Mouse (Mus musculus) neural tube, embryonic 14.5 days (tissue): ENCODE results near the gene Adprhl2. TPM values are rescaled to one million over a fixed set of nuclear protein-coding genes. Genes with fewer than 3 reads are reported as not detected.

Source experiments
- ATAC-seq: fragments of 200-750 bp; cut with Nextera tagmentation; 2 replicates; pipeline ENCODE4 v1.8.0; 2017; ENCODE audit warnings: low read depth, mild to moderate bottlenecking, moderate TSS enrichment, moderate library complexity
- H3K27ac ChIP-seq: fragments of 300-500 bp; sonication (generic); 2 replicates; pipeline ENCODE4 v1.5.1; 2014; ENCODE audit warnings: low read depth, mild to moderate bottlenecking, control low read depth, low read length, moderate library complexity, mixed read lengths
- H3K27me3 ChIP-seq: fragments of 300-500 bp; sonication (generic); 2 replicates; pipeline ENCODE4 v1.6.1; 2014; ENCODE audit warnings: low read length; ENCODE audit not compliant: control insufficient read depth, insufficient read depth
- H3K36me3 ChIP-seq: fragments of 300-500 bp; sonication (generic); 2 replicates; pipeline ENCODE4 v1.6.1; 2014; ENCODE audit warnings: low read length, mixed read lengths; ENCODE audit not compliant: control insufficient read depth, insufficient read depth
- H3K4me1 ChIP-seq: fragments of 300-500 bp; sonication (generic); 2 replicates; pipeline ENCODE4 v1.6.1; 2014; ENCODE audit warnings: low read length; ENCODE audit not compliant: control insufficient read depth, insufficient read depth
- H3K4me2 ChIP-seq: fragments of 300-500 bp; sonication (generic); 2 replicates; pipeline ENCODE4 v1.6.1; 2014; ENCODE audit warnings: mild to moderate bottlenecking, low read depth, low read length, control low read depth
- H3K4me3 ChIP-seq: fragments of 300-500 bp; sonication (generic); 2 replicates; pipeline ENCODE4 v1.5.1; 2014; ENCODE audit warnings: low read depth, low read length, control low read depth, mixed read lengths
- H3K9ac ChIP-seq: fragments of 300-500 bp; sonication (generic); replicated peaks from 2 replicates; pipeline ENCODE4 v1.6.1; 2014; ENCODE audit warnings: low read depth, mild to moderate bottlenecking, control low read depth, low read length, mixed read lengths
- H3K9me3 ChIP-seq: fragments of 300-500 bp; sonication (generic); 2 replicates; pipeline ENCODE4 v1.6.1; 2016; ENCODE audit warnings: low read length; ENCODE audit not compliant: control insufficient read depth
- WGBS: fragments of 180-500 bp; shearing (Covaris S2); extraction: QIAGEN DNeasy Blood & Tissue Kit; methylation state at CpG from one replicate; pipeline ENCODE4 v1.1.7; 2014; 5-methylcytosine and 5-hydroxymethylcytosine counted together
- polyA plus RNA-seq: library from polyadenylated mRNA; unstranded; fragments of >200 nt; fragmentation: Nextera tagmentation; extraction: Ambion mirVana; gene quantifications from 2 replicates; pipeline ENCODE4 v1.2.1, GENCODE M21; 2014

Adprhl2 gene
- 51.7 and 54.1 TPM in 2 replicates for polyA plus RNA-seq

DNA sequence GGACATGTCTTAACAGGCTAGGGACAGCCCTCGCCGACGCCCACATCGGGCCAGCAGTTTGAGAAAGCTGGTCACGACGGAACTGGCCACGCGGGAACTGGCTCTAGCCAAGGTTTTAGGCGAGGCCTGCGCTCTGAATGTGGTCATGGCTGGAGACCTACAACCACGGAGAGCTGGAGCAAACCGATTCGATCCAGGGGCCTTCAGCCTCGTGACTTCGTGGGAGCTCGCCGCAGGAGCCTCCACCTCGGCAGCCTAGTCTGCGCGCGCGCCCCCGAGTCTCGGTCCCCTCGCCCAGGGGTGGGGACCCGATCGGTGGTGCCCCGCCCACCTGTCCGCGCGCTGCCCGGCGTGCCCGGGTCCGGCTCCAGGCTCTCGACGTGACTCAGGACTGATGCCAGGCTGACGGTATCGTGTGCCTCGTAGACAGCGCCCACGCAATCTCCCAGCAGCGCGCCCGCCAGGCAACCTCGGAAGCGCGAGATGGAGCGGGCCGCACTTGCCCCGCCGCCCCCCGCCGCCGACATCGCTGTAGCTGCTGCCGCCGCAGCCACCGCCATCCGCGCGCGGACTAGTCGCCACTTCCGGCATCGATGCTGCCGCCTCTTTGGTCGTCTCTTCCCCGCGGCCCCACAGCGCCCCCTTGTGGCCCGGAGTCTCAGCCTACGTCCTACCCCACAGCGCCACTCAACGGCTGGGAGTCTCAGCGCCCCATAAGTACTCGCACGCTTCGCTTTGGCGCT, at the start of gene Adprhl2:
Gene Adprhl2, minus strand, starts transcription at position 593 of the 743 bp plus-strand sequence.
- Histone ChIP-seq H3K9ac (peak within 1 kb of the TSS; percentile 83), H3K27me3 (no peaks in the 10 kb centered on the region), H3K9me3 (no peaks in the 10 kb centered on the region), H3K4me2 (peak within 1 kb of the TSS; percentile 76), H3K27ac (peak within 1 kb of the TSS; percentile 81), H3K36me3 (peaks cover 18% of the 10 kb centered on the region), H3K4me3 (peak within 1 kb of the TSS; percentile 65), H3K4me1 (peaks cover 7% of the 10 kb centered on the region)
- WGBS: under 1% methylated on average over 77 of the region's 80 CpGs
- peak; percentile 88 for ATAC-seq

DNA sequence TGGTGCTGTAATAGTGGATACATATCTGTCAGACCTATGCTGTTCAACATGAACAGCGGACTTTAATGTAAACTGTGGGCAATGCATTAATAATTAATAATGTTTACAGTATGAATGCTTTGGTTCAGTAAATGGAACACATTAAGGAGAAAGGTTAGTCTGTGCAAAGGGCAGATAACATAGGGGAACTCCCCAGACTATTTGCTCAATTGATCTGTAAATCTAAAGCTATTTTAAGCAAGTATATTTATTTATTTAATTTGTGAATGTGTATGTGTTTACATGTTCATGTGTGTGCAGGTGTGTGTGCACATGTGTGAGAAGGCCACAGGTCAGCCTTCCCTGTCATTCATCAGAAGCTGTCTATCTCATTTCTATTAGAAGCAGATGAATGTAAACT, 38.6 kb upstream of the Adprhl2 start:
- H3K36me3 ChIP-seq: peaks cover 6% of the 10 kb centered on the region; the same call in 1 of the 2 replicates
- ATAC-seq: no peak
- no peaks in the 10 kb centered on the region for H3K9me3 ChIP-seq
- H3K27ac ChIP-seq: no peak overlapping the region
- no peaks in the 10 kb centered on the region for H3K27me3 ChIP-seq
- H3K4me1 ChIP-seq: no peaks in the 10 kb centered on the region
- H3K4me3 ChIP-seq: no peak overlapping the region
- no peak overlapping the region for H3K4me2 ChIP-seq
- H3K9ac ChIP-seq: no peak overlapping the region
- WGBS: 91% methylated on average over 1 of the region's 1 CpGs

DNA sequence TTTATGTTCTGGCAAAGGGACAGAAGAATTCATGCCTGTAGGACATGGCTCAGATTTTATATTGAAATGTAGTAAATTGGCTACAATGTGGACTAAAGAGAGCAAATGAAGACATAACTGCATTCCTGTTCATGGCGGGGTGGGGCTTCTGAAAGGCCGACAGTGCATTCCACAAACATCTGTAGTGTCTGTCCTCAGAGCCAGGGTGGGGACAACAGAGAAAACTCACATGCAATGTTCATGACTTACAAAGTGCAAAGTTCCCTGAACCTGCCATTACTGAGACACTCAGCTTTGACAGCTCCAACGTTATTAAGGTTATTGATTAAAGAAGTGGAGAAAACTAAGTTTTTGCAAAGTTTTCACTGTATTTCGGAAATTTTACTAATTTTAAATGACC, 21.9 kb upstream of the Adprhl2 start:
- Histone ChIP-seq H3K4me2 (no peak overlapping the region), H3K27me3 (no peaks in the 10 kb centered on the region), H3K9me3 (no peaks in the 10 kb centered on the region), H3K4me1 (no peaks in the 10 kb centered on the region), H3K4me3 (no peak overlapping the region), H3K36me3 (peaks cover 15% of the 10 kb centered on the region; the same call in 1 of the 2 replicates), H3K9ac (no peak overlapping the region), H3K27ac (no peak overlapping the region)
- WGBS: 85% methylated on average over 4 of the region's 4 CpGs
- no peak for ATAC-seq

DNA sequence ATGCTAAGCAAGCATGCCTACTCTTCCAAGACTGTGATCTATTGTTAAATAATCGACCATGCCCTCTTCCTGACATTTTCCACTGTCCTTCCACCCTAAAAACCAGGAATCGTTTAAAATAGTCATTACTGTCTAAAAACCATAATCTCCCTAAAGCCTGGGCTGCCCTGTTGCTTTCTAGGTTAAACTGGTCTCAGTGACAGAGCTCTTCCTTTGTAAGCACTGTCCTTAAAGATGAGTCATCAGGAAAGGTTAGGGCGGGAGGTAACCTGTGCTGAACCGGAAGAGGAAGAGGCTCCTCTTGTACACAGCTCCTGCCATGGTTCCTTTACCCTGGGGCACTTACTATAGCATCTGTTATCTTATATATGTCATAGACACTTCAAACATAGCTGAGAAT, 18.0 kb upstream of the Adprhl2 start:
- Histone ChIP-seq H3K36me3 (no peaks in the 10 kb centered on the region), H3K9me3 (no peaks in the 10 kb centered on the region), H3K27ac (no peak overlapping the region), H3K27me3 (no peaks in the 10 kb centered on the region), H3K4me1 (no peaks in the 10 kb centered on the region), H3K9ac (no peak overlapping the region), H3K4me3 (no peak overlapping the region), H3K4me2 (no peak overlapping the region)
- WGBS: 47% methylated on average over 4 of the region's 4 CpGs
- ATAC-seq: no peak

DNA sequence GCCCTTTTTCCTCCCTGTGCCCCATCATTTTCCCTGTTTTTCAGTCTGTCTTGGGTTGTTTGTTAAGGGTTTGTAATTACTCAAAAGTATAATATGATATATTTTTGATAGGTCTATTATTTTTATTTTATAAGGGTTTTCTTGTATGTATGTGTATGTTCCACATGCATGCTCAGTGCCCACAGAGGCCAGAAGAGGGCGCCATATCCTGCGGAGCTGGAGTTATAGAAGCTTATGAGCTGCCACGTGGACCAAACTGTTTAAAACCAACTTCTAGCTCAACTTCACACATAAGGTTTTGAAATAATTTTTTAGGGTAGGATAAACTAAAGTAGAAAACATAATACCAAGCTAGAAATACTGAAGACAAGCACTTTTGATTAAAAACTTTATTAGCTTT, 10.9 kb upstream of the Adprhl2 start:
- Histone ChIP-seq H3K4me3 (no peak overlapping the region), H3K27me3 (no peaks in the 10 kb centered on the region), H3K4me1 (no peaks in the 10 kb centered on the region), H3K9me3 (no peaks in the 10 kb centered on the region), H3K4me2 (no peak overlapping the region), H3K9ac (no peak overlapping the region), H3K36me3 (no peaks in the 10 kb centered on the region), H3K27ac (no peak overlapping the region)
- 53% methylated on average over 3 of the region's 3 CpGs for WGBS
- ATAC-seq: no peak

DNA sequence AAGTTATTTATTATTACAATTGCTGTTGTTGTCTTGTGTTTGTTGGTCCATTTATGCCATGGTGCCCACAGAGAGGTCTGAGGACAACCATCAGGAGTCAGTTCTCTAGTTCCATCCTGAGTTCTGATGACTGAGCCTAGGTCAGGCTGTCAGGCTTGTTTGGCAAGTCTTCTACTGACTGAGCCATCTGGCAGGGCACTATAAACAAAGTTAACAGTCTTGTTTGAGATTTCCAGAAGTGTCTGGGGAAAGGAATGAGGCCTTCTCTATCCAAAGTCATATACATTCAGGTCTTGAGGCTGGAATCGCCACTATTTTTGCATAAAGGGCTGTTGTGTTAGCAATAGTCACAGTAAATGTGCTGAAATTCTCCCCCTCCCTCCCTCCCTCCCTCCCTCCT, 10.2 kb upstream of the Adprhl2 start:
- ATAC-seq: no peak
- Histone ChIP-seq H3K27ac (no peak overlapping the region), H3K27me3 (no peaks in the 10 kb centered on the region), H3K4me1 (no peaks in the 10 kb centered on the region), H3K9ac (no peak overlapping the region), H3K4me3 (no peak overlapping the region), H3K36me3 (no peaks in the 10 kb centered on the region), H3K4me2 (no peak overlapping the region), H3K9me3 (no peaks in the 10 kb centered on the region)
- 61% methylated on average over 1 of the region's 1 CpGs for WGBS

DNA sequence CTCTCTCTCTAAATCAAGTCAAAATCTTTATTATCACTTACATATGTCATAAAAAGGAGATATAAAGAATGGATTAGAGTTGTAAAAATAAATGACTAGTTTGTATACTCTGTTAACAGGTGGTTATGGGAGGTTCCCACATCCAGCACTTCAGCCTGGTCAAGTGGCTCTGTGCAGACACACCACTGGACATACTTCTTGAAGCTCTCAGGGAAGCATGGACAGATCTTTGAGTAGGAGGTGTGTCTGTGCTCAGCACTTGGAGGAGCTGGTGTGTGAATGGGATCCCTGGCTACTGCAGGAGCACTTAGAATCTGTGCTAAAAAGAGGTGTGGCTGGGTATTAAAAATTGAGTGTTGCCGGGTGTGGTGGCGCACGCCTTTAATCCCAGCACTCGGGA, 8.8 kb upstream of the Adprhl2 start:
- no peaks in the 10 kb centered on the region for H3K4me1 ChIP-seq
- no peaks in the 10 kb centered on the region for H3K36me3 ChIP-seq
- H3K4me2 ChIP-seq: no peak overlapping the region
- no peaks in the 10 kb centered on the region for H3K9me3 ChIP-seq
- H3K27ac ChIP-seq: no peak overlapping the region
- WGBS: 87% methylated on average over 4 of the region's 4 CpGs
- no peak overlapping the region for H3K4me3 ChIP-seq
- H3K27me3 ChIP-seq: no peaks in the 10 kb centered on the region
- no peak for ATAC-seq
- no peak overlapping the region for H3K9ac ChIP-seq

DNA sequence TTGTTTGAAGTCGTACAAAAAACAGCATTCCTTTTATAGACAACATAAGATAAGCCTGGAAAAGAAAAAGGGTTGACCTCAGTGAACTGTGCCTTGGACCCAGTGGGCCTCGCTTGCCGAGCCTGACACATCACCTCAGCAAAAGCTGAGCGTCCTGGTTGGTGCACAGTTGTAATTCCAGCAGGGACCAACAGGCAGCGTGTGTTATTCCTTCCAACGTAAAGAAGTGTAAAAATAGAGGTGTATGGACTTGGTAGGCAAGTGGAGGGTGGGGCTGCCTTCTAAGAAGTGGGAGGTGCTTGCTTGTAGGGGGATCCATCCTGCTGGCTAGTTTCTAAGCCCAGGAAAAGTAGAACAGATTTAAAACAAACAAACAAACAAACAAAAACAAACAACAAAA, 4.5 kb upstream of the Adprhl2 start:
- Histone ChIP-seq H3K4me3 (no peak overlapping the region), H3K9ac (no peak overlapping the region), H3K27ac (no peak overlapping the region), H3K27me3 (no peaks in the 10 kb centered on the region), H3K4me2 (no peak overlapping the region), H3K36me3 (no peaks in the 10 kb centered on the region), H3K4me1 (no peaks in the 10 kb centered on the region), H3K9me3 (no peaks in the 10 kb centered on the region)
- WGBS: 26% methylated on average over 6 of the region's 6 CpGs
- no peak for ATAC-seq

DNA sequence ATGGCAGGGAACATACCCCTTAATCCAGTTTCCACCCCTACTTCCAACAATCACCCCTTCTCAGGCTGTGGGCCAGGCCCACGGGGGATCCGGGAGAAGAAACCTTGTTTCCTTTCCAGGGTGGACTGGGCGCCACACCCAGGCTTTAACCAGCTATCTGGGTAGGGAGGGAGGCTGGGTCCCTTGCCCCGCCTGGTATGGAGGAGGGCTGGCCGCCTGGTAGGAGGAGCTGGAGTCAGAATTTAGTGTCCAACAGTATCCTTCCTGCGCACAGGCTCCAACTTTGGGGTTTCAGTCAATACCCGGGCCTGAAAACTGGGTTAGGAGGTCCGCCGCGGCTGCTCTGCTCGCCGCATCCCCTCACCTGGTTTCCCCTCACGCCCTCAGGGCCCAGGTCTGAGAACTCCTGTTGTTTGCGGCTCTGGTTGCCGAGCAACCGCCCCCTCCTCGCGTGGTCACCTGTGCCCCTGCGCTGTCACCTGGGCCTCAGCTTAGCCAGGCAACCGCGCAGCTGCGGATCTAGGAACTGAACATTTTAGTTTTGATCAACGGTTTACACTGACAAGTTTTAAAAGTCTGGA, 3.9 kb upstream of the Adprhl2 start, which contains the start of gene Tekt2:
Gene Tekt2, minus strand, starts transcription at position 408 of the 581 bp plus-strand sequence.
- 9% methylated on average over 23 of the region's 23 CpGs for WGBS
- no peak for ATAC-seq
- Histone ChIP-seq H3K27me3 (no peaks in the 10 kb centered on the region), H3K4me3 (no peak within 1 kb of the TSS), H3K4me2 (peak within 1 kb of the TSS; percentile 16; the same call in 1 of the 2 replicates), H3K27ac (no peak within 1 kb of the TSS), H3K9me3 (no peaks in the 10 kb centered on the region), H3K4me1 (peaks cover 5% of the 10 kb centered on the region), H3K36me3 (no peaks in the 10 kb centered on the region), H3K9ac (0 out of 2 replicates have a peak within 1 kb of the TSS, but pooled peaks have one; percentile 21)
